Mouse (Mus musculus) gastrocnemius, postnatal 4 days (tissue): ENCODE data around the gene Zfp740. TPM values are rescaled to one million over a fixed set of nuclear protein-coding genes. Genes with fewer than 3 reads are reported as not detected.
"Not testable (repeated sequence)": the region's sequence is repeated elsewhere in the genome, so short reads cannot be mapped to it uniquely, and the experiment has no call there.

ENCODE experiments used
- DNase-seq, 2 experiments: peaks; one replicate each; pipeline ENCODE4 v3.0.0; 2021 to 2022; ENCODE audit warnings: low spot score in 2 of 2, mixed read lengths in 2 of 2
- long read RNA-seq, 2 experiments: library from polyadenylated mRNA; stranded (forward); transcript quantifications; one replicate each; pipeline ENCODE4 v2.0.0; 2021
- total RNA-seq, 2 experiments: library from RNA; stranded (reverse); gene quantifications; 2 replicates each; pipeline ENCODE4 v1.2.3; 2021

The Zfp740 gene
- total RNA-seq, result 10 to 100 TPM; 56.8 to 66.8 TPM
- long read RNA-seq, experiment 1, full-length matches to known transcripts, result 4 of 40 reads
- long read RNA-seq, experiment 1, partial matches to known transcripts, result 7 of 40 reads
- long read RNA-seq, experiment 1, other reads (novel, unspliced or antisense), result 29 of 40 reads
- long read RNA-seq, experiment 2, full-length matches to known transcripts, result 8 of 62 reads
- long read RNA-seq, experiment 2, partial matches to known transcripts, result 12 of 62 reads
- long read RNA-seq, experiment 2, other reads (novel, unspliced or antisense), result 42 of 62 reads

GRCm38 (mm10) chr15:102202971-102203834, at the start of gene Zfp740:
Zfp740 (plus strand) TSS chr15:102203249.
- DNase-seq, result peak; percentile 96 to 98

- not testable (repeated sequence) for DNase-seq
Observed at GRCm38 (mm10) chr15:102155006-102155405, 48.0 kb upstream of the Zfp740 start.

GRCm38 (mm10) chr15:102156836-102157235, 46.2 kb upstream of the Zfp740 start:
- no peak for DNase-seq

GRCm38 (mm10) chr15:102160415-102161060, 42.5 kb upstream of the Zfp740 start:
- DNase-seq, result no peak

GRCm38 (mm10) chr15:102163900-102164693, 39.0 kb upstream of the Zfp740 start:
- no peak for DNase-seq

- no peak for DNase-seq
Observed at GRCm38 (mm10) chr15:102165468-102166100, 37.5 kb upstream of the Zfp740 start.

GRCm38 (mm10) chr15:102167620-102168021, 35.4 kb upstream of the Zfp740 start:
- no peak for DNase-seq

- DNase-seq, result no peak
Observed at GRCm38 (mm10) chr15:102169064-102169463, 34.0 kb upstream of the Zfp740 start.

- DNase-seq, result no peak
Observed at GRCm38 (mm10) chr15:102173581-102173980, 29.5 kb upstream of the Zfp740 start.

- DNase-seq, result no peak
Observed at GRCm38 (mm10) chr15:102175736-102176319, 27.2 kb upstream of the Zfp740 start.

- DNase-seq, result no peak
Observed at GRCm38 (mm10) chr15:102176571-102177316, 26.3 kb upstream of the Zfp740 start.

GRCm38 (mm10) chr15:102177417-102177816, 25.6 kb upstream of the Zfp740 start:
- no peak for DNase-seq

GRCm38 (mm10) chr15:102178279-102178678, 24.8 kb upstream of the Zfp740 start:
- DNase-seq, result peak; percentile 43 to 62

GRCm38 (mm10) chr15:102179106-102179505, 23.9 kb upstream of the Zfp740 start:
- DNase-seq, result no peak

- DNase-seq, result no peak
Observed at GRCm38 (mm10) chr15:102179924-102180323, 23.1 kb upstream of the Zfp740 start.

GRCm38 (mm10) chr15:102183076-102183475, 20.0 kb upstream of the Zfp740 start:
- DNase-seq, result no peak

- no peak for DNase-seq
Observed at GRCm38 (mm10) chr15:102186239-102186638, 16.8 kb upstream of the Zfp740 start.

GRCm38 (mm10) chr15:102188096-102188495, 15.0 kb upstream of the Zfp740 start:
- peak in 1 of 2 experiments; percentile 36 for DNase-seq

GRCm38 (mm10) chr15:102188883-102189282, 14.2 kb upstream of the Zfp740 start:
- DNase-seq, result no peak
